Mouse (Mus musculus): ENCODE results near the gene Arhgap6. TPM values are rescaled to one million over a fixed set of nuclear protein-coding genes. Genes with fewer than 3 reads are reported as not detected.
A peak's percentile ranks its signal among the peaks of the same experiment; 100 is the strongest.

The Arhgap6 gene
- polyA plus RNA-seq, 1 experiment, result 32.0 TPM

- Histone ChIP-seq H3K9me3 (no peaks in the 10 kb centered on the region), H3K36me3 (replicated peaks; ENCODE audit: low read length) (peaks cover 26% of the 10 kb centered on the region), H3K27me3 (replicated peaks) (no peaks in the 10 kb centered on the region), H3K4me1 (peaks cover 37% of the 10 kb centered on the region), H3K4me3 (replicated peaks) (no peak overlapping the region)
- TF ChIP-seq GATA1 (IDR thresholded peaks at IDR 0.05; ENCODE audit: borderline replicate concordance, low read length) (no peak), FLI1 (IDR thresholded peaks at IDR 0.05; ENCODE audit: low read length) (no peak)
Observed at GRCm38 (mm10) chrX:169049550-169049949, 254.7 kb downstream of the Arhgap6 start.

DNA sequence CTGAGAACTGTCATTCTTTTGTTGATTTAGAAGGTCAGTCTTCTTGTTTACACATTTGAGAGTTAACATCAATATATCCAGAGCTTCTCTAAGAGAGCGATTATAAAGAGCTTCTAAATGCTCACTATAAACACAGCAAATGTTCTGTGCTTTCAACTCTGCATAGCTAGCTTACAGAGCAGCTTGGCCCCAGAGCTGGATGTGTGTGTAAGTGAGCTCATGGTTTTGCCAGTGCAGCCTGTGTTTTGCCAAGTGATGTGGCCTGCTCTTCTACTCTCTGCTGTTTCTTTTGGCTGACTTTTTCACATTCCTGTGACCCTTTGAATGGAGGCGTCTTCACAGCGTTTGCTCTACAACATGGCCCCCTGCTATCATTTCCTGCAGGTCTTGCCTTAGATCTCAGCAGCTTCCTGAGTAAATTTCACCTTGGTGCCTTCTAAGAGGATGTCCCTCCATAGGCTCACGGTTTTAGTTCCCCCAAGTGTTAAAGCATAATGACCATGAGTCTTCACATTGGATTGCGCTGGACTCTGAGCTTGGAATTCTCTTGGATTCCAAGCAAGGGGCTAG is 259.1 kb downstream of the Arhgap6 start:
- peaks cover 11% of the 10 kb centered on the region for H3K36me3 ChIP-seq (replicated peaks; ENCODE audit: low read length)
- H3K4me1 ChIP-seq, result peaks cover 35% of the 10 kb centered on the region
- TF ChIP-seq FLI1 (IDR thresholded peaks at IDR 0.05; ENCODE audit: low read length) (no peak), GATA1 (IDR thresholded peaks at IDR 0.05; ENCODE audit: borderline replicate concordance, low read length) (no peak)
- H3K4me3 ChIP-seq (replicated peaks), result peak overlapping the region; percentile 72
- no peaks in the 10 kb centered on the region for H3K27me3 ChIP-seq (replicated peaks)
- no peaks in the 10 kb centered on the region for H3K9me3 ChIP-seq

- peaks cover 2% of the 10 kb centered on the region for H3K36me3 ChIP-seq (replicated peaks; ENCODE audit: low read length)
- TF ChIP-seq FLI1 (IDR thresholded peaks at IDR 0.05; ENCODE audit: low read length) (no peak), GATA1 (IDR thresholded peaks at IDR 0.05; ENCODE audit: borderline replicate concordance, low read length) (no peak)
- no peak overlapping the region for H3K4me3 ChIP-seq (replicated peaks)
- no peaks in the 10 kb centered on the region for H3K9me3 ChIP-seq
- H3K4me1 ChIP-seq, result peaks cover 69% of the 10 kb centered on the region
- no peaks in the 10 kb centered on the region for H3K27me3 ChIP-seq (replicated peaks)
Observed at GRCm38 (mm10) chrX:169062555-169062954, 267.7 kb downstream of the Arhgap6 start.

DNA sequence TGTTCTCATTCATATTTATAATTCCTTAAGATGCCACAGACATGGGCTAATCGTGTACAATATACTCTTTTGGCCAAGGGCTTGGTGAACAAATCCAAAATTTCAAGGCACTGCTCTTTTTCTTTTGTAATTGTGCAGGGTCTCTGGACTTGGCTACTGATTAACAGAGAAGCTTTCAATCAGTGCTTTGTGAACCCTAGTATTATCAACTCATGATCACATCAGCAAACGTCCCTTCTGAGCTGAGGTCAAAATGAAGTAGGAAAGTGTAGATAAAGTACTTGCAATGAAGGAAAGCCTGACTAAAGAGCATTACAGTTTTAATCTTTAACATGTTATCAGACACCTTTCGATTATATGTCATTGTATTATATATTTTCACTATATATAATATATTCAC is 270.4 kb downstream of the Arhgap6 start:
- Histone ChIP-seq H3K9me3 (no peaks in the 10 kb centered on the region), H3K4me1 (peaks cover 63% of the 10 kb centered on the region), H3K27me3 (replicated peaks) (no peaks in the 10 kb centered on the region), H3K36me3 (replicated peaks; ENCODE audit: low read length) (peaks cover 6% of the 10 kb centered on the region), H3K4me3 (replicated peaks) (no peak overlapping the region)
- no peak for TF ChIP-seq GATA1 (IDR thresholded peaks at IDR 0.05; ENCODE audit: borderline replicate concordance, low read length)
- no peak for TF ChIP-seq FLI1 (IDR thresholded peaks at IDR 0.05; ENCODE audit: low read length)

GRCm38 (mm10) chrX:169065922-169066321 is 271.0 kb downstream of the Arhgap6 start:
- H3K4me3 ChIP-seq (replicated peaks), result no peak overlapping the region
- peaks cover 6% of the 10 kb centered on the region for H3K36me3 ChIP-seq (replicated peaks; ENCODE audit: low read length)
- H3K9me3 ChIP-seq, result no peaks in the 10 kb centered on the region
- H3K27me3 ChIP-seq (replicated peaks), result no peaks in the 10 kb centered on the region
- no peak for TF ChIP-seq FLI1 (IDR thresholded peaks at IDR 0.05; ENCODE audit: low read length)
- peak; percentile 32; the same call in 1 of the 3 replicates for TF ChIP-seq GATA1 (IDR thresholded peaks at IDR 0.05; ENCODE audit: borderline replicate concordance, low read length)
- peaks cover 63% of the 10 kb centered on the region for H3K4me1 ChIP-seq

GRCm38 (mm10) chrX:169075020-169075419 is 280.1 kb downstream of the Arhgap6 start:
- no peaks in the 10 kb centered on the region for H3K9me3 ChIP-seq
- TF ChIP-seq GATA1 (IDR thresholded peaks at IDR 0.05; ENCODE audit: borderline replicate concordance, low read length) (no peak), FLI1 (IDR thresholded peaks at IDR 0.05; ENCODE audit: low read length) (no peak)
- no peak overlapping the region for H3K4me3 ChIP-seq (replicated peaks)
- H3K27me3 ChIP-seq (replicated peaks), result no peaks in the 10 kb centered on the region
- H3K4me1 ChIP-seq, result peaks cover 51% of the 10 kb centered on the region
- H3K36me3 ChIP-seq (replicated peaks; ENCODE audit: low read length), result peaks cover 9% of the 10 kb centered on the region

DNA sequence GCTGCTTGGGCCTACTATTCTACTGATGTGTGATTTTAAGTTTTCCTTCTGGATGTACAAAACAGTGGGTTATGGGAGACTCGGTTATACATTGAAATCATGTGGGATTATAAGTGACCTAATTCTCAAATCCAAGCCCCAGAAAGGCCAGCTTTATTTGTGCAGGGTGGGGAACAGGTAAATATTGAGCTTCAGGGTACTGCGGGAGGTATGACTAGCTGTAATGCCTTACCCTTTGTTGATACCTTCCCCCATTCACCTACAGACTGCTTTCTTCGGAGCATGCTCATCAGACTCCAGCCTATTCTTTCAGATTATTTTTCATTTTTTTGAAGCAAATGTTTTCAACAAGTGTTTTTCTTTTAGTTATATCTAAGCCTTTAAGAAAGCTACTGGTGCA is 286.7 kb downstream of the Arhgap6 start:
- Histone ChIP-seq H3K9me3 (no peaks in the 10 kb centered on the region), H3K4me1 (peaks cover 32% of the 10 kb centered on the region), H3K27me3 (replicated peaks) (no peaks in the 10 kb centered on the region), H3K4me3 (replicated peaks) (no peak overlapping the region), H3K36me3 (replicated peaks; ENCODE audit: low read length) (peaks cover 13% of the 10 kb centered on the region)
- no peak for TF ChIP-seq FLI1 (IDR thresholded peaks at IDR 0.05; ENCODE audit: low read length)
- TF ChIP-seq GATA1 (IDR thresholded peaks at IDR 0.05; ENCODE audit: borderline replicate concordance, low read length), result no peak

GRCm38 (mm10) chrX:169085871-169086270 is 291.0 kb downstream of the Arhgap6 start:
- TF ChIP-seq GATA1 (IDR thresholded peaks at IDR 0.05; ENCODE audit: borderline replicate concordance, low read length) (no peak), FLI1 (IDR thresholded peaks at IDR 0.05; ENCODE audit: low read length) (no peak)
- H3K4me3 ChIP-seq (replicated peaks), result no peak overlapping the region
- no peaks in the 10 kb centered on the region for H3K27me3 ChIP-seq (replicated peaks)
- H3K9me3 ChIP-seq, result no peaks in the 10 kb centered on the region
- peaks cover 56% of the 10 kb centered on the region for H3K4me1 ChIP-seq
- H3K36me3 ChIP-seq (replicated peaks; ENCODE audit: low read length), result peaks cover 16% of the 10 kb centered on the region

GRCm38 (mm10) chrX:169089221-169089620 is 294.3 kb downstream of the Arhgap6 start:
- Histone ChIP-seq H3K9me3 (no peaks in the 10 kb centered on the region), H3K27me3 (replicated peaks) (no peaks in the 10 kb centered on the region), H3K4me1 (peaks cover 65% of the 10 kb centered on the region), H3K36me3 (replicated peaks; ENCODE audit: low read length) (peaks cover 7% of the 10 kb centered on the region), H3K4me3 (replicated peaks) (no peak overlapping the region)
- TF ChIP-seq GATA1 (IDR thresholded peaks at IDR 0.05; ENCODE audit: borderline replicate concordance, low read length) (no peak), FLI1 (IDR thresholded peaks at IDR 0.05; ENCODE audit: low read length) (no peak)

DNA sequence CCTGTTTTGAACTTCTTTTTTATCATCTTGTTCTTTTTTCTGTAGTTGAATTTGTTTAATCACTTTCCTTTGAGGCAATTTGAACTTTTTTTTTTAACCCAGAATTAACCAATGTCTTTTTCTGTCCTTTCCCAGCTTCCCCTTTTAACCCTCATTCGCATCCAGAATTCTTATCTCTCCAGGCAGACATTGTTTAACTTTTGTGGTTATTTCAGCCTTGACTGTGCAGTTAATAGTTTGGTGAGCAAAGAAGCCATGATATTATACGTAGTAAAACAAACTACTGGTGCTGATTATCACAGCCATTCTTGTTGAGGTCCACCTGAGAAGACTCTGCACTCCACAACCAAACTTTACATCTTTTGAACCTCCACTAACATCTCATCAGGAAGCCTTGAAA is 299.7 kb downstream of the Arhgap6 start:
- peak overlapping the region; percentile 59 for H3K4me3 ChIP-seq (replicated peaks)
- H3K36me3 ChIP-seq (replicated peaks; ENCODE audit: low read length), result peaks cover 20% of the 10 kb centered on the region
- H3K4me1 ChIP-seq, result peaks cover 65% of the 10 kb centered on the region
- H3K9me3 ChIP-seq, result no peaks in the 10 kb centered on the region
- TF ChIP-seq GATA1 (IDR thresholded peaks at IDR 0.05; ENCODE audit: borderline replicate concordance, low read length), result peak; percentile 71; the same call in 1 of the 3 replicates
- no peak for TF ChIP-seq FLI1 (IDR thresholded peaks at IDR 0.05; ENCODE audit: low read length)
- no peaks in the 10 kb centered on the region for H3K27me3 ChIP-seq (replicated peaks)
